ENCODE assay signal across 21 mouse cellular contexts in genomic region chr10:70766450-70766849, GRCm38 (mm10).
DNase-seq lines count a peak whose midpoint lies in the region; ATAC-seq and TF ChIP-seq lines count a peak whose summit lies in the region.
"Had no signal": no experiment of that assay in that cellular context is flagged by ENCODE, and none has a peak within 500 bp of the region (broad histone marks: within the 10 kb centered on the region; RNA-seq: fewer than 3 reads in every experiment).

No protein-coding gene starts in this region.

- TF ChIP-seq POLR2A in brain, embryonic 14.5 days (IDR thresholded peaks at IDR 0.05; ENCODE audit: borderline replicate concordance, extremely low read depth, insufficient read depth, insufficient read length, poor library complexity, severe bottlenecking), result no peak

- H3K27ac ChIP-seq in left cerebral cortex, adult 2 months, result peak overlapping the region; percentile 60
- H3K27ac ChIP-seq: forebrain, embryonic 13.5 days; kidney, embryonic 15.5 days; midbrain, embryonic 15.5 days had no signal

- no peak for TF ChIP-seq CTCF in left cerebral cortex, adult 2 months (IDR thresholded peaks at IDR 0.05)
- TF ChIP-seq CTCF in brain, embryonic 14.5 days (IDR thresholded peaks at IDR 0.05; ENCODE audit: borderline replicate concordance, extremely low read depth, insufficient read depth, insufficient read length), result no peak

- DNase-seq in frontal cortex, postnatal 14 days (ENCODE audit: low spot score in 2 of 2), result no peak
- DNase-seq in left cerebral cortex, adult 2 months (ENCODE audit: extremely low spot score in 1 of 2, low spot score in 2 of 2), result no peak
- DNase-seq in left cerebral cortex, postnatal 14 days (ENCODE audit: low spot score in 2 of 2), result no peak
- DNase-seq in brain, embryonic 14.5 days (ENCODE audit: low read depth), result peak; percentile 20
- peak; percentile 17 for DNase-seq in embryo, embryonic 11 days
- DNase-seq in urinary bladder, adult 2 months (ENCODE audit: low spot score), result no peak
- DNase-seq: adrenal gland, adult 8-10 months; gastrocnemius, postnatal 25 days; kidney, postnatal 4 days; left cerebral cortex, postnatal 4 days; liver; spleen, adult 18-20 months; thymus, postnatal 4 days had no signal

- H3K4me3 ChIP-seq in left cerebral cortex, adult 2 months, result no peak overlapping the region
- H3K4me3 ChIP-seq: forebrain, embryonic 13.5 days; kidney, embryonic 15.5 days; midbrain, embryonic 15.5 days had no signal

- peak; percentile 62 for ATAC-seq in frontal cortex, adult (ENCODE audit: low TSS enrichment)
- ATAC-seq in erythroid progenitor cell, adult 5-6 weeks (replicated peaks; ENCODE audit: low FRiP score, poor library complexity, severe bottlenecking), result no peak
- ATAC-seq: forebrain, embryonic 13.5 days; hindbrain, embryonic 16.5 days; intestine, postnatal 0 days; lung, postnatal 0 days; midbrain, embryonic 15.5 days had no signal

- intact Hi-C loops in left cerebral cortex, adult 2 months (cut with DNase I), result no loop called here
- intact Hi-C loops in left cerebral cortex, postnatal 14 days (cut with DNase I), result no loop called here

Comparison
In these comparisons a context has a peak if more than half of its experiments do, and no peak if none do; other contexts are left out.
1. DNase-seq: peak in brain, embryonic 14.5 days (single experiment) and embryo, embryonic 11 days (single experiment); none in frontal cortex, postnatal 14 days (0 of 2), left cerebral cortex, adult 2 months (0 of 2), left cerebral cortex, postnatal 14 days (0 of 2) and urinary bladder, adult 2 months (single experiment).